Mouse (Mus musculus): ENCODE measurements around the gene D830030K20Rik. TPM values are rescaled to one million over a fixed set of nuclear protein-coding genes. Genes with fewer than 3 reads are reported as not detected.

Gene D830030K20Rik
- 0.07 and 0.20 TPM in 2 replicates for polyA plus RNA-seq (2012; rRNA removed)

GRCm38 (mm10) chr14:3208272-3209152 is at the start of gene D830030K20Rik:
Gene D830030K20Rik, plus strand, starts transcription at chr14:3208488.

DNA sequence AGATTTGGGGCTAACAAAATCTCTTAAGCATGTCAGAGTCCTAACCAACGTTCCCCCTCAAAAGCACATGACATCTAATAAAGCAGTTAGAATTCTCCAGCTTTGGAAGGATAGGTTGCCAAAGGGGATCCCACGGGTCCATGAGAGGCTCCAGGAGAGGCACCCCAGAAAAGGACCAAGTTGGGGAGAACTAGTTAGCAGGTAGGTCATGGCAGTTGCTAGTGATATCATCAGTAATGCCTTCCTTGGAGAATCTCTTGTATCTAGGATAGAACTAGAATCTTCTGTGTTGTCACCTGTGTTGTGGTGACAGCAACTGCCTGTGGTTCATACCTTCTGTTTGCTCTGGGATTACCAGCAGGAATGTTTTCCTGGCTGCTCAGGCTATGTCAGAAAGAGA is 20.3 kb upstream of the D830030K20Rik start, which contains the start of gene Gm5795:
Gm5795 (plus strand) TSS at position 301 of the 400 bp plus-strand sequence.

Other genes with a start within 250 kb of the D830030K20Rik start
- gene Gm2888, start 178.5 kb upstream of the D830030K20Rik start, polyA plus RNA-seq (2012; rRNA removed) = not detected in 2 replicates
- gene Gm2897, start 159.2 kb upstream of the D830030K20Rik start, polyA plus RNA-seq (2012; rRNA removed) = 0.08 and 0.18 TPM in 2 replicates
- gene Gm10340, start 74.5 kb upstream of the D830030K20Rik start, polyA plus RNA-seq (2012; rRNA removed) = not detected in 2 replicates
- gene Gm5795, start 20.2 kb upstream of the D830030K20Rik start, polyA plus RNA-seq (2012; rRNA removed) = not detected in 2 replicates
- gene Gm2956, start 124.1 kb downstream of the D830030K20Rik start, polyA plus RNA-seq (2012; rRNA removed) = not detected in 2 replicates
- gene Gm10413, start 186.6 kb downstream of the D830030K20Rik start, polyA plus RNA-seq (2012; rRNA removed) = not detected in 2 replicates
- gene Gm10409, start 204.1 kb downstream of the D830030K20Rik start, polyA plus RNA-seq (2012; rRNA removed) = 0.01 and 0.02 TPM in 2 replicates
- gene Gm3005, start 219.6 kb downstream of the D830030K20Rik start, polyA plus RNA-seq (2012; rRNA removed) = 0.07 TPM in 1 of 2 replicates, not detected in the other
- gene Gm10408, start 240.9 kb downstream of the D830030K20Rik start, polyA plus RNA-seq (2012; rRNA removed) = not detected in 2 replicates